Mouse (Mus musculus) kidney, postnatal 0 days (tissue): Measurements from ENCODE around the gene Cyp2ab1. TPM values are rescaled to one million over a fixed set of nuclear protein-coding genes. Genes with fewer than 3 reads are reported as not detected.

Source experiments
- ATAC-seq: fragments of 200-750 bp; cut with Nextera tagmentation; replicated peaks from 2 replicates; pipeline ENCODE4 v1.8.0; 2017; ENCODE audit warnings: low read depth, moderate number of reproducible peaks, moderate TSS enrichment, moderate library complexity; ENCODE audit not compliant: low FRiP score
- DNase-seq: peaks from one replicate; pipeline ENCODE4 v3.0.0-alpha.2; 2016; ENCODE audit warnings: low spot score
- H3K27ac ChIP-seq: fragments of 300-500 bp; sonication (generic); 2 replicates; pipeline ENCODE4 v1.5.1; 2014; ENCODE audit warnings: mild to moderate bottlenecking
- H3K27me3 ChIP-seq: fragments of 300-500 bp; sonication (generic); 2 replicates; pipeline ENCODE4 v1.6.1; 2014; ENCODE audit warnings: low read length, mixed read lengths; ENCODE audit not compliant: insufficient read depth
- H3K36me3 ChIP-seq: fragments of 300-500 bp; sonication (generic); 2 replicates; pipeline ENCODE4 v1.6.1; 2014; ENCODE audit warnings: low read length, mixed read lengths; ENCODE audit not compliant: insufficient read depth
- H3K4me1 ChIP-seq: fragments of 300-500 bp; sonication (generic); replicated peaks from 2 replicates; pipeline ENCODE4 v1.6.1; 2014; ENCODE audit warnings: antibody characterized with exemption, low read length, mixed read lengths; ENCODE audit not compliant: insufficient read depth
- H3K4me2 ChIP-seq: fragments of 300-500 bp; sonication (generic); 2 replicates; pipeline ENCODE4 v1.6.1; 2014; ENCODE audit warnings: mild to moderate bottlenecking, low read length, moderate library complexity, mixed read lengths
- H3K4me3 ChIP-seq: fragments of 300-500 bp; sonication (generic); replicated peaks from 2 replicates; pipeline ENCODE4 v1.5.1; 2014; ENCODE audit warnings: low read depth, low read length
- H3K9ac ChIP-seq: fragments of 300-500 bp; sonication (generic); 2 replicates; pipeline ENCODE4 v1.6.1; 2014; ENCODE audit warnings: low read depth, low read length
- H3K9me3 ChIP-seq: fragments of 300-500 bp; sonication (generic); replicated peaks from 2 replicates; pipeline ENCODE4 v1.6.1; 2016; ENCODE audit warnings: low read length, inconsistent platforms, mixed read lengths
- CTCF ChIP-seq: IDR thresholded peaks from 2 replicates; pipeline ENCODE4 v1.5.1; 2016; ENCODE audit warnings: antibody characterized with exemption, low read depth, mild to moderate bottlenecking, moderate library complexity
- WGBS: fragments of 180-500 bp; shearing (Covaris S2); extraction: QIAGEN DNeasy Blood & Tissue Kit; methylation state at CpG from one replicate; pipeline ENCODE4 v1.1.7; 2014; 5-methylcytosine and 5-hydroxymethylcytosine counted together
- polyA plus RNA-seq: library from polyadenylated mRNA; unstranded; fragments of >200 nt; fragmentation: Nextera tagmentation; extraction: Ambion mirVana; gene quantifications from 2 replicates; pipeline ENCODE4 v1.2.1, GENCODE M21; 2015

Cyp2ab1 gene
- polyA plus RNA-seq, 1 experiment from 2014 or later = not detected

GRCm38 (mm10) chr16:20354762-20355161, 29.6 kb upstream of the Cyp2ab1 start:
- Histone ChIP-seq H3K9ac (no peak overlapping the region), H3K27ac (no peak overlapping the region), H3K27me3 (no peaks in the 10 kb centered on the region), H3K4me1 (no peaks in the 10 kb centered on the region), H3K4me3 (no peak overlapping the region), H3K36me3 (peaks cover 33% of the 10 kb centered on the region), H3K4me2 (no peak overlapping the region), H3K9me3 (no peaks in the 10 kb centered on the region)
- TF ChIP-seq CTCF = no peak
- no peak for DNase-seq
- no peak for ATAC-seq
- 94% methylated on average over 2 of the region's 2 CpGs for whole genome bisulfite sequencing

DNA sequence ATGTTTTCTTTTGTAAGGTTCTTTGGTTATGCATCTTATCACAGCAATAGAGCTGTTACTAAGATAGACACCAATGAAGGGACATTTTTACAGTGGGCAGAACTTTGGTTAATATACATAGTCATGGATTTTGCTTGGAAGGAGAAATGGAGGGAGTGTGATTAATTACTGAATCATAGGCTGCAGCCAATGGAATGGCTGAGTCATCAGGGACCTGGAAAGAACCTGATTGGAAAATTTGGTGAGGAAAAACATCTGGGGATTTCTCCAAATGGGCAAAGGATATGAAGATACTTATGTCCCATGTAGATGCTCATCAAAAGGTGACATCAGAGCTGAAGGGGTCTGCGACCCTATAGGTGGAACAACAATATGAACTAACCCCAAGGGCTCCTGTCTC, 28.8 kb upstream of the Cyp2ab1 start:
- Histone ChIP-seq H3K4me3 (no peak overlapping the region), H3K9me3 (no peaks in the 10 kb centered on the region), H3K27me3 (no peaks in the 10 kb centered on the region), H3K4me1 (no peaks in the 10 kb centered on the region), H3K27ac (no peak overlapping the region), H3K4me2 (no peak overlapping the region), H3K36me3 (peaks cover 28% of the 10 kb centered on the region), H3K9ac (no peak overlapping the region)
- ATAC-seq (no peak), DNase-seq (no peak)
- WGBS = 100% methylated on average over 1 of the region's 1 CpGs
- TF ChIP-seq CTCF = no peak

- no peak for TF ChIP-seq CTCF
- WGBS = 56% methylated on average over 1 of the region's 1 CpGs
- Histone ChIP-seq H3K4me2 (no peak overlapping the region), H3K4me1 (no peaks in the 10 kb centered on the region), H3K36me3 (peaks cover 6% of the 10 kb centered on the region; the same call in 1 of the 2 replicates), H3K27me3 (no peaks in the 10 kb centered on the region), H3K27ac (no peak overlapping the region), H3K9ac (no peak overlapping the region), H3K4me3 (no peak overlapping the region), H3K9me3 (no peaks in the 10 kb centered on the region)
- DNase-seq (no peak), ATAC-seq (no peak)
These were observed 20.3 kb upstream of the Cyp2ab1 start for GRCm38 (mm10) chr16:20345464-20345863.

GRCm38 (mm10) chr16:20338616-20339015, 13.4 kb upstream of the Cyp2ab1 start:
- no peak for ATAC-seq
- no peaks in the 10 kb centered on the region for H3K4me1 ChIP-seq
- no peaks in the 10 kb centered on the region for H3K27me3 ChIP-seq
- H3K9me3 ChIP-seq = no peaks in the 10 kb centered on the region
- 99% methylated on average over 3 of the region's 3 CpGs for WGBS
- H3K4me3 ChIP-seq = no peak overlapping the region
- H3K4me2 ChIP-seq = no peak overlapping the region
- peaks cover 6% of the 10 kb centered on the region; the same call in 1 of the 2 replicates for H3K36me3 ChIP-seq
- no peak for DNase-seq
- H3K27ac ChIP-seq = no peak overlapping the region
- no peak for TF ChIP-seq CTCF
- no peak overlapping the region for H3K9ac ChIP-seq

- H3K4me1 ChIP-seq = no peaks in the 10 kb centered on the region
- ATAC-seq = no peak
- H3K27ac ChIP-seq = no peak overlapping the region
- H3K9me3 ChIP-seq = no peaks in the 10 kb centered on the region
- peaks cover 15% of the 10 kb centered on the region; the same call in 1 of the 2 replicates for H3K36me3 ChIP-seq
- WGBS = 94% methylated on average over 8 of the region's 8 CpGs
- no peak overlapping the region for H3K4me3 ChIP-seq
- DNase-seq = no peak
- no peak for TF ChIP-seq CTCF
- no peaks in the 10 kb centered on the region for H3K27me3 ChIP-seq
- no peak overlapping the region for H3K9ac ChIP-seq
- no peak overlapping the region for H3K4me2 ChIP-seq
These were observed 9.7 kb upstream of the Cyp2ab1 start for GRCm38 (mm10) chr16:20334918-20335317.

GRCm38 (mm10) chr16:20328306-20328705, 3.1 kb upstream of the Cyp2ab1 start:
- TF ChIP-seq CTCF = no peak
- no peak for DNase-seq
- Histone ChIP-seq H3K27ac (no peak overlapping the region), H3K27me3 (no peaks in the 10 kb centered on the region), H3K4me2 (no peak overlapping the region), H3K36me3 (0 out of 2 replicates have a peak, but pooled peaks cover 8% of the 10 kb centered on the region), H3K9ac (no peak overlapping the region), H3K4me1 (no peaks in the 10 kb centered on the region), H3K9me3 (no peaks in the 10 kb centered on the region), H3K4me3 (no peak overlapping the region)
- WGBS = 86% methylated on average over 5 of the region's 5 CpGs
- ATAC-seq = no peak

- Histone ChIP-seq H3K27ac (no peak overlapping the region), H3K4me2 (no peak overlapping the region), H3K4me1 (no peaks in the 10 kb centered on the region), H3K9ac (no peak overlapping the region), H3K4me3 (no peak overlapping the region), H3K9me3 (no peaks in the 10 kb centered on the region), H3K27me3 (no peaks in the 10 kb centered on the region), H3K36me3 (no peaks in the 10 kb centered on the region)
- 67% methylated on average over 5 of the region's 5 CpGs for WGBS
- ATAC-seq = no peak; the same call in 1 of the 2 replicates
- no peak for TF ChIP-seq CTCF
- DNase-seq = no peak
These were observed 1.3 kb downstream of the Cyp2ab1 start for GRCm38 (mm10) chr16:20323907-20324306.
